Mouse (Mus musculus): ENCODE results near the gene Prpf8. TPM values are rescaled to one million over a fixed set of nuclear protein-coding genes. Genes with fewer than 3 reads are reported as not detected.
"Not testable (repeated sequence)": the region's sequence is repeated elsewhere in the genome, so short reads cannot be mapped to it uniquely, and the experiment has no call there.

The Prpf8 gene
- polyA plus RNA-seq, 1 experiment: 142 TPM

- WGBS: 84% methylated on average over 5 of the region's 5 CpGs
- peaks cover 52% of the 10 kb centered on the region for H3K36me3 ChIP-seq (ENCODE audit: control insufficient read depth, insufficient read depth, low read length)
- no peak for DNase-seq
Measured at GRCm38 (mm10) chr11:75549658-75550111, 63.1 kb downstream of the Prpf8 start.

GRCm38 (mm10) chr11:75550200-75550946, 63.8 kb downstream of the Prpf8 start:
- H3K4me3 ChIP-seq (ENCODE audit: control insufficient read depth, insufficient read depth, low read length): no peak overlapping the region
- H3K36me3 ChIP-seq (ENCODE audit: control insufficient read depth, insufficient read depth, low read length): peaks cover 46% of the 10 kb centered on the region
- no peak overlapping the region for H3K27ac ChIP-seq (ENCODE audit: control insufficient read depth, insufficient read depth, low read length)
- TF ChIP-seq POLR2A (IDR thresholded peaks at IDR 0.05; ENCODE audit: control insufficient read depth, extremely low read depth, insufficient read depth, low read length, poor library complexity) (no peak), CTCF (IDR thresholded peaks at IDR 0.05; ENCODE audit: borderline replicate concordance, control insufficient read depth, extremely low read depth, insufficient read depth, low read length, poor library complexity) (no peak)
- H3K27me3 ChIP-seq (ENCODE audit: control insufficient read depth, insufficient read depth, low read length): no peaks in the 10 kb centered on the region
- H3K4me1 ChIP-seq (replicated peaks; ENCODE audit: control insufficient read depth, insufficient read depth, low read length): peaks cover 5% of the 10 kb centered on the region
- DNase-seq: no peak
- 91% methylated on average over 12 of the region's 12 CpGs for WGBS

More at GRCm38 (mm10) chr11:75549658-75550111, 63.1 kb downstream of the Prpf8 start:
- no peak for TF ChIP-seq CTCF (IDR thresholded peaks at IDR 0.05; ENCODE audit: borderline replicate concordance, control insufficient read depth, extremely low read depth, insufficient read depth, low read length, poor library complexity)
- TF ChIP-seq POLR2A (IDR thresholded peaks at IDR 0.05; ENCODE audit: control insufficient read depth, extremely low read depth, insufficient read depth, low read length, poor library complexity): no peak
- H3K4me3 ChIP-seq (ENCODE audit: control insufficient read depth, insufficient read depth, low read length): no peak overlapping the region
- peaks cover 12% of the 10 kb centered on the region for H3K4me1 ChIP-seq (replicated peaks; ENCODE audit: control insufficient read depth, insufficient read depth, low read length)
- H3K27ac ChIP-seq (ENCODE audit: control insufficient read depth, insufficient read depth, low read length): no peak overlapping the region
- H3K27me3 ChIP-seq (ENCODE audit: control insufficient read depth, insufficient read depth, low read length): no peaks in the 10 kb centered on the region

GRCm38 (mm10) chr11:75551321-75551720, 64.7 kb downstream of the Prpf8 start:
- peaks cover 36% of the 10 kb centered on the region for H3K36me3 ChIP-seq (ENCODE audit: control insufficient read depth, insufficient read depth, low read length)
- H3K27me3 ChIP-seq (ENCODE audit: control insufficient read depth, insufficient read depth, low read length): no peaks in the 10 kb centered on the region
- H3K27ac ChIP-seq (ENCODE audit: control insufficient read depth, insufficient read depth, low read length): no peak overlapping the region; the same call in 1 of the 2 replicates
- no peaks in the 10 kb centered on the region; the same call in 1 of the 2 replicates for H3K4me1 ChIP-seq (replicated peaks; ENCODE audit: control insufficient read depth, insufficient read depth, low read length)
- TF ChIP-seq CTCF (IDR thresholded peaks at IDR 0.05; ENCODE audit: borderline replicate concordance, control insufficient read depth, extremely low read depth, insufficient read depth, low read length, poor library complexity): no peak
- TF ChIP-seq POLR2A (IDR thresholded peaks at IDR 0.05; ENCODE audit: control insufficient read depth, extremely low read depth, insufficient read depth, low read length, poor library complexity): no peak
- DNase-seq: no peak
- WGBS: 94% methylated on average over 5 of the region's 5 CpGs
- H3K4me3 ChIP-seq (ENCODE audit: control insufficient read depth, insufficient read depth, low read length): no peak overlapping the region

- Histone ChIP-seq H3K36me3 (ENCODE audit: control insufficient read depth, insufficient read depth, low read length) (peaks cover 30% of the 10 kb centered on the region), H3K4me1 (replicated peaks; ENCODE audit: control insufficient read depth, insufficient read depth, low read length) (no peaks in the 10 kb centered on the region; the same call in 1 of the 2 replicates), H3K4me3 (ENCODE audit: control insufficient read depth, insufficient read depth, low read length) (no peak overlapping the region), H3K27me3 (ENCODE audit: control insufficient read depth, insufficient read depth, low read length) (no peaks in the 10 kb centered on the region), H3K27ac (ENCODE audit: control insufficient read depth, insufficient read depth, low read length) (no peak overlapping the region)
- TF ChIP-seq POLR2A (IDR thresholded peaks at IDR 0.05; ENCODE audit: control insufficient read depth, extremely low read depth, insufficient read depth, low read length, poor library complexity) (no peak), CTCF (IDR thresholded peaks at IDR 0.05; ENCODE audit: borderline replicate concordance, control insufficient read depth, extremely low read depth, insufficient read depth, low read length, poor library complexity) (no peak)
- no peak for DNase-seq
- 96% methylated on average over 9 of the region's 9 CpGs for WGBS
Measured at GRCm38 (mm10) chr11:75551961-75552441, 65.4 kb downstream of the Prpf8 start.

DNA sequence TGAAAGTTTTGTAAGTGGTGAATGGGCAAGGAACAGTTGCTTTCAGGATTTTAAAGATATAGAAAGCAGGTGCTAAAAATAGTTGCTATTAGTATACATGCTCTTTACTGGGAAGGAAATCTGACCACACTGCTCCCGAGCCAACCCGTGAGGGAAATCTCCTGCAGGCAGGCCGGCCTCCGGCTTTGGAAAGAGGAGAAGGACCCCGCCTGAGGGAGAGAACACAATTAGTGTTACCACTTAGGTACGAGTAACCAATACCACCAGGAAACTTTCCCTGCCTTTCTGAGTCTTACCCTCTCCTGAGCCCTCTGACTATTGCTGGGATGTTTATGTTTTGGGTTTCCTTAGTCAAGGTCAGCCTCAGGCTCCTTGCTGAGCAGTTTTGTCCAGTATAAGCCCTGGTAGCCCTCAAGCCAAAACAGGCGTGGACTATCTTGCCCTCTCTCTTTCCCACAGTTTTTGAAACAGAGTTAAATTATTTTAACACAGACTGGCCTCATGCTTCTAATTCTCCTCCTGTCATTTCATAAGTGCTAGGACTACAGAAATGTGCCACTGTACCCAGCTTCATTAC, 66.4 kb downstream of the Prpf8 start:
- H3K27ac ChIP-seq (ENCODE audit: control insufficient read depth, insufficient read depth, low read length): no peak overlapping the region

DNA sequence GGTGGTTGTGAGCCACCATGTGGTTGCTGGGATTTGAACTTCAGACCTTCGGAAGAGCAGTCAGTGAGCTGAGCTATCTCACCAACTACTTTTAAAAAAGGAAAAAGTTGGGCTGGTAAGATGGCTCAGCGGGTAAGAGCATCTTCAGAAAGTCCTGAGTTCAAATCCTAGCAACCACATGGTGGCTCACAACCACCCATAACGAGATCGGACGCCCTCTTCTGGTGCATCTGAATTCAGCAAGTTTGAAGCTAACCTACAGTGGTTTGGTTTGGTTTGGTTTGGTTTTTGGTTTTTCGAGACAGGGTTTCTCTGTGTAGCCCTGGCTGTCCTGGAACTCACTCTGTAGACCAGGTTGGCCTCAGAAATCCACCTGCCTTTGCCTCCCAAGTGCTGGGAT, 69.4 kb downstream of the Prpf8 start:
- H3K27ac ChIP-seq (ENCODE audit: control insufficient read depth, insufficient read depth, low read length); H3K27me3 ChIP-seq (ENCODE audit: control insufficient read depth, insufficient read depth, low read length); H3K4me3 ChIP-seq (ENCODE audit: control insufficient read depth, insufficient read depth, low read length); DNase-seq: not testable (repeated sequence)
- 90% methylated on average over 6 of the region's 6 CpGs for WGBS
- peaks cover 20% of the 10 kb centered on the region for H3K4me1 ChIP-seq (replicated peaks; ENCODE audit: control insufficient read depth, insufficient read depth, low read length)
- H3K36me3 ChIP-seq (ENCODE audit: control insufficient read depth, insufficient read depth, low read length): peaks cover 16% of the 10 kb centered on the region

More for the DNA sequence above, 66.4 kb downstream of the Prpf8 start:
- peaks cover 27% of the 10 kb centered on the region for H3K36me3 ChIP-seq (ENCODE audit: control insufficient read depth, insufficient read depth, low read length)
- WGBS: 94% methylated on average over 7 of the region's 7 CpGs
- H3K27me3 ChIP-seq (ENCODE audit: control insufficient read depth, insufficient read depth, low read length): no peaks in the 10 kb centered on the region
- DNase-seq: no peak
- TF ChIP-seq POLR2A (IDR thresholded peaks at IDR 0.05; ENCODE audit: control insufficient read depth, extremely low read depth, insufficient read depth, low read length, poor library complexity) (no peak), CTCF (IDR thresholded peaks at IDR 0.05; ENCODE audit: borderline replicate concordance, control insufficient read depth, extremely low read depth, insufficient read depth, low read length, poor library complexity) (no peak)
- no peaks in the 10 kb centered on the region; the same call in 1 of the 2 replicates for H3K4me1 ChIP-seq (replicated peaks; ENCODE audit: control insufficient read depth, insufficient read depth, low read length)
- no peak overlapping the region for H3K4me3 ChIP-seq (ENCODE audit: control insufficient read depth, insufficient read depth, low read length)

Data from thymus, adult 2 months (tissue).